In the genomic region with DNA sequence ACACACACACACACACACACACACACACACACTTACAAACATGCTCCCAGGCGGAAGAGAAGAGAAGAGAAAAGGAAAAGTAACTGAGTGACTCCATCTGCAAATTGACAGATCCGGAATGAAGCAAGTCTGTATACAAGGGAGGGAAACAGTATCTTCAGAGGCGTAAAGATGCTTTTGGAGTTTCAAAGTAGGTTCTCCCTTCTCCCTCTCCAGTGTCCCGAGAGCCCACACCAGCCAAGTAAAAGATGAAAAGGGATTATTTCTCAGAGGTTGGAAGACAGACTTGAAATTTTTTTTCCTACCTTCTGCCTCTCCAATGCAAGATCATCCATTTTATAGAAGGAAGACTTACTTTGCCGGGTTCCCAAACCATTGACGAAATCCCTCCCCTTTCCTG, we compare ENCODE assay signal across 14 mouse cellular contexts. TPM values are rescaled to one million over a fixed set of nuclear protein-coding genes. Genes with fewer than 3 reads are reported as not detected.
DNase-seq lines count a peak whose midpoint lies in the region; ATAC-seq lines count a peak whose summit lies in the region.
"Had no signal": no experiment of that assay in that cellular context is flagged by ENCODE, and none has a peak within 500 bp of the region (broad histone marks: within the 10 kb centered on the region; RNA-seq: fewer than 3 reads in every experiment).

No protein-coding gene starts in this region.

- DNase-seq in heart, adult 11 months: no peak
- peak; percentile 2 for DNase-seq in embryonic facial prominence, embryonic 11.5 days (ENCODE audit: low spot score)
- no peak for DNase-seq in testis, postnatal 14 days (ENCODE audit: low spot score)
- DNase-seq in frontal cortex, postnatal 10 days (ENCODE audit: low spot score in 2 of 2): no peak
- no peak for DNase-seq in adrenal gland, adult 18-20 months (ENCODE audit: low spot score in 2 of 2)
- DNase-seq: cerebellum, adult 8-10 months; heart, postnatal 10 days; kidney, adult 8-10 months; liver, embryonic 13.5 days; lung, postnatal 14 days; thymus, postnatal 4 days had no signal

- H3K9ac ChIP-seq in heart, embryonic 13.5 days: no peak overlapping the region
- 0 out of 2 replicates have a peak overlapping the region, but pooled peaks have one; percentile 18 for H3K9ac ChIP-seq in embryonic facial prominence, embryonic 11.5 days (replicated peaks; ENCODE audit: low read length)
- no peak overlapping the region for H3K9ac ChIP-seq in forebrain, embryonic 16.5 days (replicated peaks; ENCODE audit: low read depth, low read length)
- H3K9ac ChIP-seq in neural tube, embryonic 12.5 days: peak overlapping the region; percentile 49
- H3K9ac ChIP-seq: liver, embryonic 13.5 days had no signal

- 0 out of 2 replicates have a peak, but pooled peaks cover 4% of the 10 kb centered on the region for H3K4me1 ChIP-seq in heart, embryonic 13.5 days
- no peaks in the 10 kb centered on the region for H3K4me1 ChIP-seq in embryonic facial prominence, embryonic 11.5 days (ENCODE audit: control insufficient read depth, insufficient read depth, low read length)
- H3K4me1 ChIP-seq in forebrain, embryonic 16.5 days (replicated peaks; ENCODE audit: control insufficient read depth, insufficient read depth, low read length): peaks cover 16% of the 10 kb centered on the region
- H3K4me1 ChIP-seq in neural tube, embryonic 12.5 days: peaks cover 8% of the 10 kb centered on the region; the same call in 1 of the 2 replicates

- H3K27ac ChIP-seq in heart, embryonic 13.5 days (replicated peaks): no peak overlapping the region
- H3K27ac ChIP-seq in embryonic facial prominence, embryonic 11.5 days (replicated peaks; ENCODE audit: low read depth, low read length): no peak overlapping the region
- H3K27ac ChIP-seq in forebrain, embryonic 16.5 days (ENCODE audit: low read length): peak overlapping the region; percentile 26; the same call in 1 of the 2 replicates
- no peak overlapping the region for H3K27ac ChIP-seq in neural tube, embryonic 12.5 days
- H3K27ac ChIP-seq: liver, embryonic 13.5 days had no signal

- H3K4me3 ChIP-seq in heart, embryonic 13.5 days: peak overlapping the region; percentile 7
- H3K4me3 ChIP-seq in embryonic facial prominence, embryonic 11.5 days (ENCODE audit: low read depth, low read length): peak overlapping the region; percentile 26
- peak overlapping the region; percentile 33 for H3K4me3 ChIP-seq in forebrain, embryonic 16.5 days (replicated peaks; ENCODE audit: low read length)
- H3K4me3 ChIP-seq in neural tube, embryonic 12.5 days: peak overlapping the region; percentile 27
- H3K4me3 ChIP-seq: liver, embryonic 13.5 days had no signal

- H3K9me3 ChIP-seq in heart, embryonic 13.5 days: no peaks in the 10 kb centered on the region
- H3K9me3 ChIP-seq in embryonic facial prominence, embryonic 11.5 days (replicated peaks; ENCODE audit: control insufficient read depth, low read length): no peaks in the 10 kb centered on the region
- no peaks in the 10 kb centered on the region for H3K9me3 ChIP-seq in forebrain, embryonic 16.5 days (ENCODE audit: control insufficient read depth, low read length)
- no peaks in the 10 kb centered on the region for H3K9me3 ChIP-seq in neural tube, embryonic 12.5 days
- H3K9me3 ChIP-seq: liver, embryonic 13.5 days had no signal

- no peaks in the 10 kb centered on the region for H3K36me3 ChIP-seq in heart, embryonic 13.5 days
- no peaks in the 10 kb centered on the region for H3K36me3 ChIP-seq in embryonic facial prominence, embryonic 11.5 days (replicated peaks; ENCODE audit: control insufficient read depth, insufficient read depth, low read depth, low read length)
- no peaks in the 10 kb centered on the region for H3K36me3 ChIP-seq in forebrain, embryonic 16.5 days (ENCODE audit: control insufficient read depth, insufficient read depth)
- H3K36me3 ChIP-seq in neural tube, embryonic 12.5 days: no peaks in the 10 kb centered on the region
- H3K36me3 ChIP-seq: liver, embryonic 13.5 days had no signal

- 16% methylated on average over 6 of the region's 6 CpGs for WGBS in heart, embryonic 13.5 days
- WGBS in embryonic facial prominence, embryonic 11.5 days: 3% methylated on average over 6 of the region's 6 CpGs
- WGBS in forebrain, embryonic 16.5 days: 5% methylated on average over 6 of the region's 6 CpGs
- under 1% methylated on average over 6 of the region's 6 CpGs for WGBS in neural tube, embryonic 12.5 days

- H3K4me2 ChIP-seq in heart, embryonic 13.5 days: peak overlapping the region; percentile 52
- H3K4me2 ChIP-seq in embryonic facial prominence, embryonic 11.5 days (ENCODE audit: low read depth, low read length): peak overlapping the region; percentile 13; the same call in 1 of the 2 replicates
- 0 out of 2 replicates have a peak overlapping the region, but pooled peaks have one; percentile 20 for H3K4me2 ChIP-seq in forebrain, embryonic 16.5 days (ENCODE audit: low read length)
- H3K4me2 ChIP-seq in neural tube, embryonic 12.5 days (replicated peaks): peak overlapping the region; percentile 47; the same call in 1 of the 2 replicates
- H3K4me2 ChIP-seq: liver, embryonic 13.5 days had no signal

- ATAC-seq in heart, embryonic 13.5 days (ENCODE audit: extremely low read depth, insufficient number of reproducible peaks, low FRiP score, low TSS enrichment): no peak
- ATAC-seq in embryonic facial prominence, embryonic 11.5 days (replicated peaks; ENCODE audit: insufficient number of reproducible peaks, low FRiP score, low TSS enrichment, low read depth): no peak
- no peak for ATAC-seq in forebrain, embryonic 16.5 days
- ATAC-seq in neural tube, embryonic 12.5 days (ENCODE audit: low FRiP score, low read depth): no peak

- H3K27me3 ChIP-seq in heart, embryonic 13.5 days (replicated peaks): peaks cover 94% of the 10 kb centered on the region
- peaks cover 42% of the 10 kb centered on the region for H3K27me3 ChIP-seq in embryonic facial prominence, embryonic 11.5 days (ENCODE audit: control insufficient read depth, insufficient read depth, low read length)
- H3K27me3 ChIP-seq in forebrain, embryonic 16.5 days (replicated peaks; ENCODE audit: control insufficient read depth, insufficient read depth, low read length): peaks cover 62% of the 10 kb centered on the region
- H3K27me3 ChIP-seq in neural tube, embryonic 12.5 days (replicated peaks): peaks cover 85% of the 10 kb centered on the region

RNA-seq across cellular contexts. Expression of gene Isl1, which starts 2.9 kb away (rescaled TPM):
- 3.0 and 4.7 TPM in 2 replicates for polyA plus RNA-seq in heart, embryonic 13.5 days (2015; fragmentation: Nextera tagmentation; extraction: Ambion mirVana)
- polyA plus RNA-seq in embryonic facial prominence, embryonic 11.5 days (2014; fragmentation: Nextera tagmentation; extraction: Ambion mirVana): 58.0 and 73.1 TPM in 2 replicates
- polyA plus RNA-seq in forebrain, embryonic 16.5 days (2015; fragmentation: Nextera tagmentation; extraction: Ambion mirVana): 49.7 and 61.5 TPM in 2 replicates
- 134 and 188 TPM in 2 replicates for polyA plus RNA-seq in neural tube, embryonic 12.5 days (2016; fragmentation: Nextera tagmentation; extraction: Ambion mirVana)
- total RNA-seq in adrenal gland, adult 18-20 months (2021): 1 to 10 TPM; 3.5 to 6.9 TPM

Comparison
In these comparisons a context has a peak if more than half of its experiments do, and no peak if none do; other contexts are left out.
1. H3K9ac ChIP-seq: peak in embryonic facial prominence, embryonic 11.5 days (single experiment) and neural tube, embryonic 12.5 days (single experiment); none in heart, embryonic 13.5 days (single experiment) and forebrain, embryonic 16.5 days (single experiment).
2. Peak in every context shown above with its lines, with median percentiles within 50 percentile points of each other: H3K4me2 ChIP-seq and H3K4me3 ChIP-seq.